Mouse (Mus musculus) liver, postnatal 0 days (tissue): ENCODE data around the gene Gpr35. TPM values are rescaled to one million over a fixed set of nuclear protein-coding genes. Genes with fewer than 3 reads are reported as not detected.

Experiments
- ATAC-seq: fragments of 200-750 bp; cut with Nextera tagmentation; 2 replicates; pipeline ENCODE4 v1.8.0; 2017; ENCODE audit warnings: mild to moderate bottlenecking, moderate library complexity
- DNase-seq: peaks from one replicate; pipeline ENCODE4 v3.0.0-alpha.2; 2016
- H3K27ac ChIP-seq: fragments of 300-500 bp; sonication (generic); 2 replicates; pipeline ENCODE4 v1.5.1; 2014; ENCODE audit warnings: antibody characterized with exemption, moderate library complexity, mild to moderate bottlenecking, low read depth
- H3K27me3 ChIP-seq: fragments of 300-500 bp; sonication (generic); 2 replicates; pipeline ENCODE4 v1.6.1; 2014; ENCODE audit warnings: low read length, control low read depth, mixed read lengths; ENCODE audit not compliant: insufficient read depth
- H3K36me3 ChIP-seq: fragments of 300-500 bp; sonication (generic); replicated peaks from 2 replicates; pipeline ENCODE4 v1.6.1; 2014; ENCODE audit warnings: mild to moderate bottlenecking, control low read depth, low read length, moderate library complexity, mixed read lengths; ENCODE audit not compliant: insufficient read depth
- H3K4me1 ChIP-seq: fragments of 300-500 bp; sonication (generic); 2 replicates; pipeline ENCODE4 v1.6.1; 2014; ENCODE audit warnings: antibody characterized with exemption, mild to moderate bottlenecking, control low read depth; ENCODE audit not compliant: insufficient read depth
- H3K4me2 ChIP-seq: fragments of 300-500 bp; sonication (generic); 2 replicates; pipeline ENCODE4 v1.6.1; 2014; ENCODE audit warnings: low read depth, mild to moderate bottlenecking, low read length, moderate library complexity, mixed read lengths
- H3K4me3 ChIP-seq: fragments of 300-500 bp; sonication (generic); 2 replicates; pipeline ENCODE4 v1.5.1; 2014; ENCODE audit warnings: low read depth, low read length
- H3K9ac ChIP-seq: fragments of 300-500 bp; sonication (generic); replicated peaks from 2 replicates; pipeline ENCODE4 v1.6.1; 2014; ENCODE audit warnings: mild to moderate bottlenecking, moderate library complexity
- H3K9me3 ChIP-seq: fragments of 300-500 bp; sonication (generic); 2 replicates; pipeline ENCODE4 v1.6.1; 2016; ENCODE audit warnings: mild to moderate bottlenecking, control low read depth, low read length, mixed read lengths
- CTCF ChIP-seq: sonication (generic); IDR thresholded peaks from 2 replicates; pipeline ENCODE4 v1.5.1; 2016; ENCODE audit warnings: antibody characterized with exemption, low read depth
- EP300 ChIP-seq: IDR thresholded peaks from 2 replicates; pipeline ENCODE4 v1.6.1; 2016; ENCODE audit warnings: antibody characterized with exemption, low read depth, mild to moderate bottlenecking
- WGBS: fragments of 180-500 bp; shearing (Covaris S2); extraction: QIAGEN DNeasy Blood & Tissue Kit; methylation state at CpG from one replicate; pipeline ENCODE4 v1.1.7; 2014; ENCODE audit not compliant: insufficient replicate concordance; 5-methylcytosine and 5-hydroxymethylcytosine counted together
- polyA plus RNA-seq: library from polyadenylated mRNA; unstranded; fragments of >200 nt; fragmentation: Nextera tagmentation; extraction: Ambion mirVana; gene quantifications from 2 replicates; pipeline ENCODE4 v1.2.1, GENCODE M21; 2015

The Gpr35 gene
- polyA plus RNA-seq, 1 experiment from 2014 or later, result 1.4 TPM

DNA sequence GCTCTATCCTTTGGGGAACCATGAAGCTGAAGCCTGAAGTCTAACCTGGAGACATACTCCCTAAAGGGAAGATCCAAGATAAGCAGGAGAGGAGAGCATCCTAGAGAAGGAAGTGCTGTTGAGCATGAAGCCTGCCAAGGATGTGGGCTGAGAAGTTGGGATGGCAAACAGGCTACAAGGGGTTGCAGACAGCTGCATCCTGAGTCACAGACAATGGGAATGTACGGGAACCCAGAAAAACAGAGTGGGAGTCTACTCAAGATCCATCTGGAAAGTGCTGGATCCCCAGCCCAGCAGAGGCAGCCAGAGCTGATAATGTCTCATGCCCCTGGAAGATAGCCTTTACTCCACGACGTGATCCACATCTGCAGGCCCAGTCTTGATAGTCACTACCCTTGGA lies 80.5 kb downstream of the Gpr35 start:
- no peak for DNase-seq
- no peak overlapping the region for H3K27ac ChIP-seq
- H3K9me3 ChIP-seq, result no peaks in the 10 kb centered on the region
- no peaks in the 10 kb centered on the region; the same call in 1 of the 2 replicates for H3K4me1 ChIP-seq
- no peak for ATAC-seq
- 62% methylated on average over 3 of the region's 3 CpGs for WGBS
- no peak overlapping the region for H3K4me2 ChIP-seq
- no peaks in the 10 kb centered on the region for H3K36me3 ChIP-seq
- no peak overlapping the region for H3K4me3 ChIP-seq
- no peak overlapping the region for H3K9ac ChIP-seq
- no peak for TF ChIP-seq EP300
- no peaks in the 10 kb centered on the region for H3K27me3 ChIP-seq

DNA sequence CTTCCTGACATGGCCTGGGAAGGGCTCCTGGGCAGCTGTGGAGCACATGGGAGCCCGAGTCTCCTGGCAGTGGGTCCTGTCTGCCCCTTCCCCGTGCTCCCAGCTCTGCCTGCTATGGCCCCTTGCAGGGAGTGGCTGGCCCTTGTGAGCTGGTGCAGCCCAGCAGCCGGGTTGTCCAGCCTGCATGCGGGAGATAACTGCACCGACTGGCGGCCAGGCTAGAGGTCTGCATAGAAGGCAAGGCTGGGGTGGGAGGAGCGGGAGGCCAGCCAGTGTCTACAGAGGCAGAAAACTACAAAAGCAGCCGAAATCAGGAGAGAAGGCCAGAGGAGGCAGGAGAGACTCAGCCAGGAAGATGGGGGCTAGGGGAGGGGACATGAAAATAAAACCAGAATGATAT lies 83.3 kb downstream of the Gpr35 start:
- Histone ChIP-seq H3K27me3 (no peaks in the 10 kb centered on the region), H3K4me1 (no peaks in the 10 kb centered on the region; the same call in 1 of the 2 replicates), H3K9ac (no peak overlapping the region), H3K4me2 (no peak overlapping the region), H3K36me3 (no peaks in the 10 kb centered on the region), H3K9me3 (no peaks in the 10 kb centered on the region), H3K27ac (no peak overlapping the region), H3K4me3 (no peak overlapping the region)
- DNase-seq (no peak), ATAC-seq (no peak)
- TF ChIP-seq CTCF (0 out of 2 replicates have a peak, but pooled peaks have one; percentile 2), EP300 (no peak)
- 30% methylated on average over 8 of the region's 8 CpGs for WGBS

DNA sequence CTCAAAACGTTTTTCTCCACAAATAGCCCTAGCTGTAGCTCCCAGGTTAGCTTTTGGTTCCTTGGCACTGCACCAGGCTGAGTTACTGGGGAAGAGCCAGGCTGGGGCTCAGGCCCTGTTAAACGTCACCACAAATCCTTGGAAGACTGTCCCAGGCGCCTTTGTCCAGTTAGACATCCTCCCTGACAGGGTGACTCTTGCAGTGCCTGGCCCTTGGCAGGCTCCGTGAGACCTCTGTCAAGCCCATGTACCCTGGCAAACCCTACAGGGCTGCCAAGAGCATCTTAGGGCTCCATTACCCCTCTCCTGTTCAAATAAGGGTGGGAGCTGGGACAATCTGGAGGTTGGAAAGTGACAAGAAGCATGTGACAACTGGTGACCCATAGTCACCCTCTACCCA lies 85.3 kb downstream of the Gpr35 start:
- Histone ChIP-seq H3K4me3 (no peak overlapping the region), H3K4me2 (no peak overlapping the region), H3K4me1 (no peaks in the 10 kb centered on the region), H3K9ac (no peak overlapping the region), H3K27me3 (no peaks in the 10 kb centered on the region), H3K9me3 (no peaks in the 10 kb centered on the region), H3K36me3 (no peaks in the 10 kb centered on the region), H3K27ac (no peak overlapping the region)
- TF ChIP-seq EP300, result no peak
- TF ChIP-seq CTCF, result no peak
- ATAC-seq (no peak), DNase-seq (no peak)
- 69% methylated on average over 4 of the region's 4 CpGs for WGBS

Other genes with a start within 250 kb of the Gpr35 start
- gene Gpc1, start 119.2 kb upstream of the Gpr35 start, polyA plus RNA-seq, result 3.3 and 3.8 TPM in 2 replicates
- gene Ankmy1, start 48.0 kb upstream of the Gpr35 start, polyA plus RNA-seq, result 0.05 TPM in 1 of 2 replicates, not detected in the other
- 17.4 and 20.2 TPM in 2 replicates for gene Dusp28, start 43.9 kb upstream of the Gpr35 start, polyA plus RNA-seq
- 16.1 and 16.2 TPM in 2 replicates for gene Rnpepl1, start 40.1 kb upstream of the Gpr35 start, polyA plus RNA-seq
- gene Capn10, start 16.5 kb upstream of the Gpr35 start, polyA plus RNA-seq, result 25.6 and 25.8 TPM in 2 replicates
- not detected in 2 replicates for gene Aqp12, start 55.5 kb downstream of the Gpr35 start, polyA plus RNA-seq
- 0.17 and 0.28 TPM in 2 replicates for gene Kif1a, start 151.1 kb downstream of the Gpr35 start, polyA plus RNA-seq
- 443 and 456 TPM in 2 replicates for gene Agxt, start 184.4 kb downstream of the Gpr35 start, polyA plus RNA-seq
- gene 2310007B03Rik, start 210.1 kb downstream of the Gpr35 start, polyA plus RNA-seq, result 0.51 and 0.99 TPM in 2 replicates
- gene Crocc2, start 217.9 kb downstream of the Gpr35 start, polyA plus RNA-seq, result not detected in 2 replicates